Mouse (Mus musculus): Measurements from ENCODE around the gene Ints14. TPM values are rescaled to one million over a fixed set of nuclear protein-coding genes. Genes with fewer than 3 reads are reported as not detected.
"Not testable (repeated sequence)": the region's sequence is repeated elsewhere in the genome, so short reads cannot be mapped to it uniquely, and the experiment has no call there.

The Ints14 gene
- polyA plus RNA-seq, 1 experiment = 24.1 TPM

- DNase-seq = no peak
- H3K4me1 ChIP-seq (ENCODE audit: control insufficient read depth, insufficient read depth, low read length) = no peaks in the 10 kb centered on the region
- H3K27me3 ChIP-seq (ENCODE audit: control insufficient read depth, insufficient read depth, low read length) = no peaks in the 10 kb centered on the region
- H3K27ac ChIP-seq (ENCODE audit: insufficient read depth, low read length) = no peak overlapping the region
- WGBS = 86% methylated on average over 6 of the region's 6 CpGs
- H3K4me3 ChIP-seq (replicated peaks; ENCODE audit: insufficient read depth, low read depth, low read length) = no peak overlapping the region
- TF ChIP-seq POLR2A (IDR thresholded peaks at IDR 0.05; ENCODE audit: borderline replicate concordance, insufficient read depth, low read length) (no peak), CTCF (IDR thresholded peaks at IDR 0.05; ENCODE audit: borderline replicate concordance, insufficient read depth, low read depth, low read length) (no peak)
Measured at GRCm38 (mm10) chr9:64988443-64988842, 27.7 kb downstream of the Ints14 start.

DNA sequence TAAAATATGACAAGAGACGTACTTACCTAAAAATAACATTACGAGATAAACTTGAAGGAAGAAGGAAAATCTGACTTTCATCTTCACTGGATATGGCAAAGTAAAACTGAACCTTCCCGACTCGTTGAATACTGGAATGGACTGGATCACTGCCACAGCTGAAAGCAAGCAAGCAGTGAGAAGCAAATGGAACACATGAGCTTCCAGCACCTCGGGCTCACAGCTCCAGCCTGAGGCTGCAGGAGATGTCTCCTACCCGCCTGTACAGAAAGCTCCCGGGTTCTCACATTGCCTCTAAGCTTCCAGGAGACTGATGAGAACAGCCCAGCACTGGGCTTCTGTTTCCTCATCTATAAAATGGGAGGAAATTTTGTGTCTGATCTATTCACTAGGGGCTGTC, 29.6 kb downstream of the Ints14 start:
- Histone ChIP-seq H3K4me3 (replicated peaks; ENCODE audit: insufficient read depth, low read depth, low read length) (no peak overlapping the region), H3K27ac (ENCODE audit: insufficient read depth, low read length) (no peak overlapping the region), H3K4me1 (ENCODE audit: control insufficient read depth, insufficient read depth, low read length) (no peaks in the 10 kb centered on the region), H3K27me3 (ENCODE audit: control insufficient read depth, insufficient read depth, low read length) (no peaks in the 10 kb centered on the region)
- TF ChIP-seq POLR2A (IDR thresholded peaks at IDR 0.05; ENCODE audit: borderline replicate concordance, insufficient read depth, low read length) (no peak), CTCF (IDR thresholded peaks at IDR 0.05; ENCODE audit: borderline replicate concordance, insufficient read depth, low read depth, low read length) (no peak)
- 86% methylated on average over 7 of the region's 7 CpGs for WGBS
- DNase-seq = no peak

- not testable (repeated sequence) for H3K27me3 ChIP-seq (ENCODE audit: control insufficient read depth, insufficient read depth, low read length); H3K27ac ChIP-seq (ENCODE audit: insufficient read depth, low read length); H3K4me1 ChIP-seq (ENCODE audit: control insufficient read depth, insufficient read depth, low read length); DNase-seq; H3K4me3 ChIP-seq (replicated peaks; ENCODE audit: insufficient read depth, low read depth, low read length)
- WGBS = 98% methylated on average over 1 of the region's 1 CpGs
Measured at GRCm38 (mm10) chr9:64995464-64995863, 34.8 kb downstream of the Ints14 start.

GRCm38 (mm10) chr9:65001481-65001880, 40.8 kb downstream of the Ints14 start:
- WGBS = 58% methylated on average over 4 of the region's 4 CpGs

GRCm38 (mm10) chr9:65005737-65006136, 45.0 kb downstream of the Ints14 start:
- DNase-seq = no peak
- 89% methylated on average over 8 of the region's 8 CpGs for WGBS
- H3K27ac ChIP-seq (ENCODE audit: insufficient read depth, low read length) = no peak overlapping the region

More at GRCm38 (mm10) chr9:65001481-65001880, 40.8 kb downstream of the Ints14 start:
- TF ChIP-seq CTCF (IDR thresholded peaks at IDR 0.05; ENCODE audit: borderline replicate concordance, insufficient read depth, low read depth, low read length) (no peak), POLR2A (IDR thresholded peaks at IDR 0.05; ENCODE audit: borderline replicate concordance, insufficient read depth, low read length) (no peak)
- no peak for DNase-seq
- Histone ChIP-seq H3K4me1 (ENCODE audit: control insufficient read depth, insufficient read depth, low read length) (0 out of 2 replicates have a peak, but pooled peaks cover 3% of the 10 kb centered on the region), H3K27ac (ENCODE audit: insufficient read depth, low read length) (peak overlapping the region; percentile 2; the same call in 1 of the 2 replicates), H3K4me3 (replicated peaks; ENCODE audit: insufficient read depth, low read depth, low read length) (no peak overlapping the region), H3K27me3 (ENCODE audit: control insufficient read depth, insufficient read depth, low read length) (no peaks in the 10 kb centered on the region)

DNA sequence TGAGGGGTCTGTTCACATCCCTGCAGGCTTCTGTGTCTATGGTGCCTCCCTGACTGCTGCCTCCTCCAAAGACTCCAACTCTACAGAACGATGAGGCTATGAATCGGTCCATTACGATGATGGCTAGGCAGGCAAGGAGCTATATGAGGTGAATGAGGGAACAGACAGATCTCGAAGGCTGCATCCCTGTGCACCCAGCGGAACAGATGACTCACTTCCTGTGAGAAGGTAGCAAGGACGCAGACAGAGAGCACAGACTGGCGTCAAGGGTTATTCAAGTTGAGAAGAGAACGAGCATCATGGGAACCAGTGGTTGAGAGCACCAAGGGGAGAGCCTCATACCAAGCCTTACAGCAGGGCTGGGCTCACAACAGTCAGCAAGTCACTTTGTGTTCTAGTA, 49.9 kb downstream of the Ints14 start:
- Histone ChIP-seq H3K27ac (ENCODE audit: insufficient read depth, low read length) (no peak overlapping the region), H3K27me3 (ENCODE audit: control insufficient read depth, insufficient read depth, low read length) (no peaks in the 10 kb centered on the region), H3K4me3 (replicated peaks; ENCODE audit: insufficient read depth, low read depth, low read length) (no peak overlapping the region), H3K4me1 (ENCODE audit: control insufficient read depth, insufficient read depth, low read length) (peaks cover 6% of the 10 kb centered on the region)
- no peak for DNase-seq
- no peak for TF ChIP-seq POLR2A (IDR thresholded peaks at IDR 0.05; ENCODE audit: borderline replicate concordance, insufficient read depth, low read length)
- TF ChIP-seq CTCF (IDR thresholded peaks at IDR 0.05; ENCODE audit: borderline replicate concordance, insufficient read depth, low read depth, low read length) = no peak
- 52% methylated on average over 8 of the region's 8 CpGs for WGBS

More at GRCm38 (mm10) chr9:65005737-65006136, 45.0 kb downstream of the Ints14 start:
- Histone ChIP-seq H3K4me3 (replicated peaks; ENCODE audit: insufficient read depth, low read depth, low read length) (no peak overlapping the region), H3K4me1 (ENCODE audit: control insufficient read depth, insufficient read depth, low read length) (0 out of 2 replicates have a peak, but pooled peaks cover 3% of the 10 kb centered on the region), H3K27me3 (ENCODE audit: control insufficient read depth, insufficient read depth, low read length) (no peaks in the 10 kb centered on the region)
- no peak for TF ChIP-seq POLR2A (IDR thresholded peaks at IDR 0.05; ENCODE audit: borderline replicate concordance, insufficient read depth, low read length)
- TF ChIP-seq CTCF (IDR thresholded peaks at IDR 0.05; ENCODE audit: borderline replicate concordance, insufficient read depth, low read depth, low read length) = no peak

DNA sequence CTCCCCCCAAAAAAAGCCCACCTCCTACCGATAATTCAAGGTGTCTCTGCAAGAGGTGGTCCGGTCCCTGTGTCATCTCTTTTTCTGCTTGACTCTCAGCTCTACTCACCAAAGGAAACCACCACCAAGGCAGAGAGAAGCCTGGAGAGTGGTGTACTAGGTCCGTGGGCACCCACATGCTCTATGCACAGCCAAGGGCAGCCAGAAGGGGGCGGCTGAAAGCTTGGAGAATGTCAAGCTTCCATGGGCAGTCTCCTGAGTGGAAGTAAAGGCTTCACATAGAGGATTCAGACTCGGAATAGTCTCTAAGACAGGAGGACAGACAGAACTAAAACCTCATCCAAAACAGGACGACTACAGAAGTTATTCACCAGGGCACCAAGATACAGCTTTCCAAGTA, 50.6 kb downstream of the Ints14 start:
- no peak overlapping the region for H3K4me3 ChIP-seq (replicated peaks; ENCODE audit: insufficient read depth, low read depth, low read length)
- DNase-seq = no peak
- WGBS = 55% methylated on average over 6 of the region's 6 CpGs
- H3K27ac ChIP-seq (ENCODE audit: insufficient read depth, low read length) = no peak overlapping the region
- peaks cover 6% of the 10 kb centered on the region for H3K4me1 ChIP-seq (ENCODE audit: control insufficient read depth, insufficient read depth, low read length)
- H3K27me3 ChIP-seq (ENCODE audit: control insufficient read depth, insufficient read depth, low read length) = no peaks in the 10 kb centered on the region
- TF ChIP-seq POLR2A (IDR thresholded peaks at IDR 0.05; ENCODE audit: borderline replicate concordance, insufficient read depth, low read length) (no peak), CTCF (IDR thresholded peaks at IDR 0.05; ENCODE audit: borderline replicate concordance, insufficient read depth, low read depth, low read length) (peak; percentile 26; the same call in 1 of the 2 replicates)

GRCm38 (mm10) chr9:65015461-65016222, 54.9 kb downstream of the Ints14 start:
- H3K27me3 ChIP-seq (ENCODE audit: control insufficient read depth, insufficient read depth, low read length) = no peaks in the 10 kb centered on the region
- DNase-seq = no peak
- 0 out of 2 replicates have a peak overlapping the region, but pooled peaks have one; percentile 50 for H3K27ac ChIP-seq (ENCODE audit: insufficient read depth, low read length)
- H3K4me3 ChIP-seq (replicated peaks; ENCODE audit: insufficient read depth, low read depth, low read length) = no peak overlapping the region
- TF ChIP-seq POLR2A (IDR thresholded peaks at IDR 0.05; ENCODE audit: borderline replicate concordance, insufficient read depth, low read length) = no peak
- no peak for TF ChIP-seq CTCF (IDR thresholded peaks at IDR 0.05; ENCODE audit: borderline replicate concordance, insufficient read depth, low read depth, low read length)
- H3K4me1 ChIP-seq (ENCODE audit: control insufficient read depth, insufficient read depth, low read length) = peaks cover 19% of the 10 kb centered on the region
- WGBS = 20% methylated on average over 7 of the region's 7 CpGs

Data from cerebellum, adult 2 months (tissue).